In the genomic region with DNA sequence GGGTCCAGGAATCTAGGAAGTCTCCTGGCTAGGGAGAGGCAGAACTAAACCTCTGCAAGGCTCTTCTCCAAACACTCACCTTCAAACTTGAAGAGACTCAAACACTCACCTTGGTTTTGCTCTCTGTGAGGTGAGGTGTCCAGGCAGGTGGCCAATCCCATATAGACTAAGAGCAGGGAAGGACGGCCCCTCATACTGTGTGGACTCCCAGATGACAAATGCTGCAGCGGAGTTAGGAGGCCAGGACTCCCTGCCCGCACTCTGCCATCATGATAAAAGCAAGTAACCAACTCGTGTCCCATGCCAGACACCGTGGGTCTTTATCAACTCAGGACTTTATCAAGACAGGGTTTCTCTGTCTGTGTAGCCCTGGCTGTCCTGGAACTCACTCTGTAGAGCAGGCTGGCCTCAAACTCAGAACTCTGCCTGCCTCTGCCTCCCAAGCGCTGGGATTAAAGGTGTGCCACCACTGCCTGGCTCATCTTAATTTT, we compare ENCODE assay signal across 14 mouse cellular contexts. TPM values are rescaled to one million over a fixed set of nuclear protein-coding genes. Genes with fewer than 3 reads are reported as not detected.
DNase-seq lines count a peak whose midpoint lies in the region; ATAC-seq and TF ChIP-seq lines count a peak whose summit lies in the region.
"Had no signal": no experiment of that assay in that cellular context is flagged by ENCODE, and none has a peak within 500 bp of the region (broad histone marks: within the 10 kb centered on the region; RNA-seq: fewer than 3 reads in every experiment).

No protein-coding gene starts in this region.

- dilution Hi-C loops in CH12.LX (cut with MboI; ENCODE audit: extremely low pct_ligation_motif_present, extremely low pct_unique_long_range_greater_than_20kb, low sequenced_read_pairs) = no loop called here

- TF ChIP-seq EP300 in CH12.LX (IDR thresholded peaks at IDR 0.05; ENCODE audit: low read length) = no peak

- TF ChIP-seq CTCF in CH12.LX (conservative IDR thresholded peaks at IDR 0.05 in 1 of 2, IDR thresholded peaks at IDR 0.05 in 1 of 2; ENCODE audit: low read depth in 2 of 2, low read length in 2 of 2) = no peak

- peaks cover 30% of the 10 kb centered on the region for H3K79me2 ChIP-seq in CH12.LX (replicated peaks; ENCODE audit: control insufficient read depth, extremely low read depth, insufficient read depth, poor library complexity, severe bottlenecking)

- peaks cover 0 to 20% of the 10 kb centered on the region in 2 experiments for H3K36me3 ChIP-seq in CH12.LX (replicated peaks in 1 of 2; ENCODE audit: control insufficient read depth in 1 of 2, insufficient read depth in 1 of 2, low read length in 1 of 2)
- no peaks in the 10 kb centered on the region for H3K36me3 ChIP-seq in embryonic facial prominence, embryonic 15.5 days
- H3K36me3 ChIP-seq in liver, embryonic 13.5 days = no peaks in the 10 kb centered on the region
- H3K36me3 ChIP-seq in forebrain, embryonic 16.5 days (ENCODE audit: control insufficient read depth, insufficient read depth) = no peaks in the 10 kb centered on the region
- H3K36me3 ChIP-seq: forebrain, embryonic 15.5 days; midbrain, embryonic 12.5 days had no signal

- no peak for TF ChIP-seq RAD21 in CH12.LX (IDR thresholded peaks at IDR 0.05; ENCODE audit: low read depth, low read length)

- no peak overlapping the region for H3K27ac ChIP-seq in CH12.LX (ENCODE audit: insufficient read depth, low read depth)
- H3K27ac ChIP-seq in embryonic facial prominence, embryonic 15.5 days (replicated peaks) = no peak overlapping the region
- H3K27ac ChIP-seq in liver, embryonic 13.5 days = peak overlapping the region; percentile 74
- H3K27ac ChIP-seq in forebrain, embryonic 16.5 days (ENCODE audit: low read length) = no peak overlapping the region

- DNase-seq in kidney, adult 9 months = peak; percentile 28
- no peak for DNase-seq in kidney, postnatal 10 days
- DNase-seq in CH12.LX (ENCODE audit: extremely low read depth) = no peak
- no peak for DNase-seq in liver, embryonic 13.5 days
- DNase-seq in layer of hippocampus, postnatal 10 days (ENCODE audit: low spot score in 2 of 2) = no peak
- no peak for DNase-seq in embryo, embryonic 9.5 days (ENCODE audit: extremely low spot score)
- DNase-seq: heart, postnatal 10 days; thymus, postnatal 36 days had no signal

- H3K4me3 ChIP-seq in CH12.LX (replicated peaks in 1 of 3; ENCODE audit: low read depth in 2 of 3, low read length in 2 of 3, poor library complexity in 1 of 3) = no peak overlapping the region
- peak overlapping the region; percentile 80; the same call in 1 of the 2 replicates for H3K4me3 ChIP-seq in embryonic facial prominence, embryonic 15.5 days (replicated peaks)
- H3K4me3 ChIP-seq in liver, embryonic 13.5 days (replicated peaks) = 0 out of 2 replicates have a peak overlapping the region, but pooled peaks have one; percentile 73
- H3K4me3 ChIP-seq in forebrain, embryonic 16.5 days (replicated peaks; ENCODE audit: low read length) = no peak overlapping the region

- 0 out of 2 replicates have a peak overlapping the region, but pooled peaks have one; percentile 53 for H3K9ac ChIP-seq in CH12.LX (ENCODE audit: insufficient read depth, low read depth)
- no peak overlapping the region for H3K9ac ChIP-seq in embryonic facial prominence, embryonic 15.5 days
- H3K9ac ChIP-seq in liver, embryonic 13.5 days = peak overlapping the region; percentile 64; the same call in 1 of the 2 replicates
- H3K9ac ChIP-seq in forebrain, embryonic 16.5 days (replicated peaks; ENCODE audit: low read depth, low read length) = no peak overlapping the region

- peaks cover 5 to 45% of the 10 kb centered on the region in 2 experiments for H3K4me1 ChIP-seq in CH12.LX (ENCODE audit: control insufficient read depth in 1 of 2, insufficient read depth in 2 of 2)
- peaks cover 14% of the 10 kb centered on the region for H3K4me1 ChIP-seq in embryonic facial prominence, embryonic 15.5 days
- H3K4me1 ChIP-seq in liver, embryonic 13.5 days (replicated peaks) = peaks cover 49% of the 10 kb centered on the region
- H3K4me1 ChIP-seq in forebrain, embryonic 16.5 days (replicated peaks; ENCODE audit: control insufficient read depth, insufficient read depth, low read length) = peaks cover 27% of the 10 kb centered on the region

- in situ Hi-C loops in CH12.LX (cut with MboI; ENCODE audit: low pct_ligation_motif_present, low pct_unique_long_range_greater_than_20kb, low sequenced_read_pairs) = no loop called here

- H3K27me3 ChIP-seq in CH12.LX (replicated peaks) = no peaks in the 10 kb centered on the region
- H3K27me3 ChIP-seq in embryonic facial prominence, embryonic 15.5 days = no peaks in the 10 kb centered on the region
- H3K27me3 ChIP-seq in liver, embryonic 13.5 days = no peaks in the 10 kb centered on the region
- H3K27me3 ChIP-seq in forebrain, embryonic 16.5 days (replicated peaks; ENCODE audit: control insufficient read depth, insufficient read depth, low read length) = no peaks in the 10 kb centered on the region
- H3K27me3 ChIP-seq: forebrain, embryonic 15.5 days had no signal

- ATAC-seq in embryonic facial prominence, embryonic 15.5 days (ENCODE audit: insufficient number of reproducible peaks, low FRiP score, low TSS enrichment, low read depth) = no peak
- ATAC-seq in liver, embryonic 13.5 days (ENCODE audit: low read depth) = no peak
- ATAC-seq in forebrain, embryonic 16.5 days = no peak
- ATAC-seq: activated CD4-positive, CD25-positive, alpha-beta regulatory T cell, adult 4 months; forebrain, embryonic 15.5 days; hindbrain, embryonic 16.5 days had no signal

- no peak overlapping the region for H3K4me2 ChIP-seq in CH12.LX (ENCODE audit: insufficient read depth, low read depth, poor library complexity, severe bottlenecking)
- peak overlapping the region; percentile 57; the same call in 1 of the 2 replicates for H3K4me2 ChIP-seq in embryonic facial prominence, embryonic 15.5 days (replicated peaks)
- peak overlapping the region; percentile 78; the same call in 1 of the 2 replicates for H3K4me2 ChIP-seq in liver, embryonic 13.5 days
- H3K4me2 ChIP-seq in forebrain, embryonic 16.5 days (ENCODE audit: low read length) = no peak overlapping the region

- no peak for TF ChIP-seq POLR2A in CH12.LX (IDR thresholded peaks at IDR 0.05; ENCODE audit: low read depth, low read length)

- H3K9me3 ChIP-seq in CH12.LX (replicated peaks; ENCODE audit: low read length) = no peaks in the 10 kb centered on the region
- H3K9me3 ChIP-seq in embryonic facial prominence, embryonic 15.5 days (replicated peaks) = no peaks in the 10 kb centered on the region
- no peaks in the 10 kb centered on the region for H3K9me3 ChIP-seq in liver, embryonic 13.5 days (replicated peaks)
- no peaks in the 10 kb centered on the region for H3K9me3 ChIP-seq in forebrain, embryonic 16.5 days (ENCODE audit: control insufficient read depth, low read length)
- H3K9me3 ChIP-seq: forebrain, embryonic 15.5 days; midbrain, embryonic 12.5 days had no signal

- WGBS in embryonic facial prominence, embryonic 15.5 days = 93% methylated on average over 6 of the region's 6 CpGs
- WGBS in liver, embryonic 13.5 days (ENCODE audit: insufficient replicate concordance) = 45% methylated on average over 6 of the region's 6 CpGs
- WGBS in forebrain, embryonic 16.5 days = 87% methylated on average over 6 of the region's 6 CpGs

RNA-seq across cellular contexts. Expression of a gene that starts 1.6 kb away (rescaled TPM):
- total RNA-seq in CH12.LX (2012; rRNA removed) = 73.2 and 86.8 TPM in 2 replicates
- 79.3 and 81.4 TPM in 2 replicates for total RNA-seq in CH12.LX (2014; rRNA removed)
- 72.4 and 83.9 TPM in 2 replicates for polyA plus RNA-seq in CH12.LX (2012; ENCODE audit: insufficient read length, low read depth)
- 68.5 and 73.6 TPM in 2 replicates for polyA plus RNA-seq in embryonic facial prominence, embryonic 15.5 days (2015; fragmentation: Nextera tagmentation; extraction: Ambion mirVana)
- 31.5 and 32.0 TPM in 2 replicates for polyA plus RNA-seq in liver, embryonic 13.5 days (2015; fragmentation: Nextera tagmentation; extraction: Ambion mirVana)
- total RNA-seq in layer of hippocampus, postnatal 10 days (2021) = 10 to 100 TPM; 47.2 to 51.6 TPM
- polyA plus RNA-seq in forebrain, embryonic 16.5 days (2015; fragmentation: Nextera tagmentation; extraction: Ambion mirVana) = 60.8 and 65.7 TPM in 2 replicates

RNA-seq across cellular contexts. Expression of a gene that starts 1.8 kb away (rescaled TPM):
- total RNA-seq in CH12.LX (2012; rRNA removed) (7.1 and 7.6 TPM in 2 replicates), CH12.LX (2014; rRNA removed) (6.1 and 6.7 TPM in 2 replicates)
- polyA plus RNA-seq in CH12.LX (2012; ENCODE audit: insufficient read length, low read depth) = 7.2 and 7.7 TPM in 2 replicates
- 26.0 and 26.9 TPM in 2 replicates for polyA plus RNA-seq in embryonic facial prominence, embryonic 15.5 days (2015; fragmentation: Nextera tagmentation; extraction: Ambion mirVana)
- polyA plus RNA-seq in liver, embryonic 13.5 days (2015; fragmentation: Nextera tagmentation; extraction: Ambion mirVana) = 7.1 and 7.8 TPM in 2 replicates
- 10 to 100 TPM in 1 of 2 experiments, 1 to 10 TPM in 1; 6.9 to 10.1 TPM for total RNA-seq in layer of hippocampus, postnatal 10 days (2021)
- polyA plus RNA-seq in forebrain, embryonic 16.5 days (2015; fragmentation: Nextera tagmentation; extraction: Ambion mirVana) = 13.3 and 13.6 TPM in 2 replicates

RNA-seq across cellular contexts. Expression of a gene that starts 8.0 kb away (rescaled TPM):
- total RNA-seq in CH12.LX (2012; rRNA removed) = 5.7 and 6.5 TPM in 2 replicates
- total RNA-seq in CH12.LX (2014; rRNA removed) = 1.1 and 1.2 TPM in 2 replicates
- polyA plus RNA-seq in CH12.LX (2012; ENCODE audit: insufficient read length, low read depth) = 18.0 and 20.5 TPM in 2 replicates
- polyA plus RNA-seq in embryonic facial prominence, embryonic 15.5 days (2015; fragmentation: Nextera tagmentation; extraction: Ambion mirVana) = 11.9 and 12.1 TPM in 2 replicates
- 1.7 and 2.2 TPM in 2 replicates for polyA plus RNA-seq in liver, embryonic 13.5 days (2015; fragmentation: Nextera tagmentation; extraction: Ambion mirVana)
- 10 to 100 TPM; 69.1 to 70.3 TPM for total RNA-seq in layer of hippocampus, postnatal 10 days (2021)
- polyA plus RNA-seq in forebrain, embryonic 16.5 days (2015; fragmentation: Nextera tagmentation; extraction: Ambion mirVana) = 15.2 and 17.3 TPM in 2 replicates

RNA-seq across cellular contexts. Expression of a gene that starts 31.3 kb away (rescaled TPM):
- total RNA-seq in CH12.LX (2012; rRNA removed) (0.38 and 0.42 TPM in 2 replicates), CH12.LX (2014; rRNA removed) (not detected in 2 replicates)
- not detected in 2 replicates for polyA plus RNA-seq in CH12.LX (2012; ENCODE audit: insufficient read length, low read depth)
- 520 and 531 TPM in 2 replicates for polyA plus RNA-seq in embryonic facial prominence, embryonic 15.5 days (2015; fragmentation: Nextera tagmentation; extraction: Ambion mirVana)
- polyA plus RNA-seq in liver, embryonic 13.5 days (2015; fragmentation: Nextera tagmentation; extraction: Ambion mirVana) = 35.6 and 38.7 TPM in 2 replicates
- 10 to 100 TPM; 11.4 to 11.9 TPM for total RNA-seq in layer of hippocampus, postnatal 10 days (2021)
- 50.8 and 66.2 TPM in 2 replicates for polyA plus RNA-seq in forebrain, embryonic 16.5 days (2015; fragmentation: Nextera tagmentation; extraction: Ambion mirVana)

RNA-seq across cellular contexts. Expression of a gene that starts 42.9 kb away (rescaled TPM):
- total RNA-seq in CH12.LX (2012; rRNA removed) = 5.0 and 10.6 TPM in 2 replicates
- total RNA-seq in CH12.LX (2014; rRNA removed) = 6.6 and 7.2 TPM in 2 replicates
- polyA plus RNA-seq in CH12.LX (2012; ENCODE audit: insufficient read length, low read depth) = 18.5 and 19.8 TPM in 2 replicates
- 41.3 and 47.6 TPM in 2 replicates for polyA plus RNA-seq in embryonic facial prominence, embryonic 15.5 days (2015; fragmentation: Nextera tagmentation; extraction: Ambion mirVana)
- 14.4 and 15.0 TPM in 2 replicates for polyA plus RNA-seq in liver, embryonic 13.5 days (2015; fragmentation: Nextera tagmentation; extraction: Ambion mirVana)
- total RNA-seq in layer of hippocampus, postnatal 10 days (2021) = 10 to 100 TPM; 12.2 to 12.3 TPM
- polyA plus RNA-seq in forebrain, embryonic 16.5 days (2015; fragmentation: Nextera tagmentation; extraction: Ambion mirVana) = 10.1 and 12.0 TPM in 2 replicates

Comparison
In these comparisons a context has a peak if more than half of its experiments do, and no peak if none do; other contexts are left out.
1. H3K4me2 ChIP-seq: peak in embryonic facial prominence, embryonic 15.5 days (single experiment) and liver, embryonic 13.5 days (single experiment); none in CH12.LX (single experiment) and forebrain, embryonic 16.5 days (single experiment).
2. H3K4me3 ChIP-seq: peak in embryonic facial prominence, embryonic 15.5 days (single experiment) and liver, embryonic 13.5 days (single experiment); none in CH12.LX (0 of 3) and forebrain, embryonic 16.5 days (single experiment).
3. H3K9ac ChIP-seq: peak in CH12.LX (single experiment) and liver, embryonic 13.5 days (single experiment); none in embryonic facial prominence, embryonic 15.5 days (single experiment) and forebrain, embryonic 16.5 days (single experiment).